Mouse (Mus musculus) liver, postnatal 0 days (tissue): ENCODE measurements around the gene Tac2.

Experiments
- CTCF ChIP-seq: sonication (generic); IDR thresholded peaks from 2 replicates; pipeline ENCODE4 v1.5.1; 2016; ENCODE audit warnings: antibody characterized with exemption, low read depth
- EP300 ChIP-seq: IDR thresholded peaks from 2 replicates; pipeline ENCODE4 v1.6.1; 2016; ENCODE audit warnings: antibody characterized with exemption, low read depth, mild to moderate bottlenecking

DNA sequence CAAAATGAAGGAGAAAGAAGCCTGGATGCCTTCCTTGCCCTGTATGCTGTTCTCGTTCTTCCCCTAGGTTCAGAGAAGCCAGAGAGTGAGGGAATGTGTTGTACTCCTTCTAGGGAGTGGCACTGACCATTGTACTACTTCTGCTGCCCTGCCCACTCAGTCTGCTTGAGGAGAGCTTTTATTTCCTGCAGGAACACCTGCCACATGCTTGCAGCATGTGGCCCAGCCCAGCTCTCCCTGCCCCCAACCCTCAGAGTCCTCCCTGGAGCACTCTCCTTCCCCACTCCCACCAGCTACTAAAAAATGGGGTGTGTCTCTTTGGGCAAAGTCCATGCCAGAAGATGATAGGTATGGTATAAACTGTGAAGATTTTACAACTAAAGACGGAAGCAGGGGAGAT lies 20.0 kb upstream of the Tac2 start:
- no peak for TF ChIP-seq EP300
- no peak for TF ChIP-seq CTCF
